Mouse (Mus musculus) midbrain, embryonic 10.5 days (tissue): ENCODE measurements around the gene Supt6. TPM values are rescaled to one million over a fixed set of nuclear protein-coding genes. Genes with fewer than 3 reads are reported as not detected.
"Not testable (repeated sequence)": the region's sequence is repeated elsewhere in the genome, so short reads cannot be mapped to it uniquely, and the experiment has no call there.

Source experiments
- DNase-seq: peaks from one replicate; pipeline ENCODE4 v3.0.0-alpha.2; 2017; ENCODE audit warnings: low spot score
- H3K27ac ChIP-seq: fragments of 300-500 bp; sonication (generic); replicated peaks from 2 replicates; pipeline ENCODE4 v1.5.1; 2016; ENCODE audit warnings: mild to moderate bottlenecking
- H3K27me3 ChIP-seq: fragments of 300-500 bp; sonication (generic); 2 replicates; pipeline ENCODE4 v1.6.1; 2016; ENCODE audit warnings: low read depth, mild to moderate bottlenecking; ENCODE audit not compliant: poor library complexity, severe bottlenecking
- H3K36me3 ChIP-seq: fragments of 300-500 bp; sonication (generic); 2 replicates; pipeline ENCODE4 v1.6.1; 2016; ENCODE audit warnings: mild to moderate bottlenecking, moderate library complexity
- H3K4me1 ChIP-seq: fragments of 300-500 bp; sonication (generic); 2 replicates; pipeline ENCODE4 v1.6.1; 2016
- H3K4me3 ChIP-seq: fragments of 300-500 bp; sonication (generic); 2 replicates; pipeline ENCODE4 v1.5.1; 2016; ENCODE audit warnings: mild to moderate bottlenecking, moderate library complexity
- H3K9me3 ChIP-seq: fragments of 300-500 bp; sonication (generic); replicated peaks from 2 replicates; pipeline ENCODE4 v1.6.1; 2016; ENCODE audit warnings: mild to moderate bottlenecking
- WGBS: fragments of 180-500 bp; shearing (Covaris S2); methylation state at CpG from one replicate; pipeline ENCODE4 v1.1.7; 2016; 5-methylcytosine and 5-hydroxymethylcytosine counted together
- polyA plus RNA-seq: library from polyadenylated mRNA; unstranded; fragments of >200 nt; fragmentation: Nextera tagmentation; extraction: Ambion mirVana; gene quantifications from 2 replicates; pipeline ENCODE4 v1.2.1, GENCODE M21; 2016

Supt6 gene
- polyA plus RNA-seq, 1 experiment from 2014 or later = 31.9 TPM

- H3K4me1 ChIP-seq = peaks cover 36% of the 10 kb centered on the region
- WGBS = under 1% methylated on average over 80 of the region's 80 CpGs
Observed at GRCm38 (mm10) chr11:78188331-78189233, 57.2 kb downstream of the Supt6 start, which contains the start of gene Rab34. TSS of gene Rab34 (plus strand) at chr11:78188430.

GRCm38 (mm10) chr11:78184702-78185101 lies 61.1 kb downstream of the Supt6 start:
- DNase-seq, H3K27me3 ChIP-seq, H3K27ac ChIP-seq, H3K4me3 ChIP-seq, H3K9me3 ChIP-seq: not testable (repeated sequence)
- H3K4me1 ChIP-seq = peaks cover 56% of the 10 kb centered on the region
- 94% methylated on average over 6 of the region's 6 CpGs for WGBS
- peaks cover 29% of the 10 kb centered on the region for H3K36me3 ChIP-seq

More at GRCm38 (mm10) chr11:78188331-78189233, 57.2 kb downstream of the Supt6 start, which contains the start of gene Rab34:
- Histone ChIP-seq H3K27ac (peak within 1 kb of the TSS; percentile 99), H3K4me3 (peak within 1 kb of the TSS; percentile 82), H3K27me3 (no peaks in the 10 kb centered on the region; the same call in 1 of the 2 replicates), H3K9me3 (no peaks in the 10 kb centered on the region), H3K36me3 (peaks cover 32% of the 10 kb centered on the region)
- DNase-seq = peak; percentile 90

GRCm38 (mm10) chr11:78183884-78184514 lies 61.8 kb downstream of the Supt6 start:
- peak overlapping the region; percentile 96 for H3K27ac ChIP-seq
- no peaks in the 10 kb centered on the region for H3K27me3 ChIP-seq
- no peak for DNase-seq
- peaks cover 36% of the 10 kb centered on the region for H3K36me3 ChIP-seq
- peak overlapping the region; percentile 85 for H3K4me3 ChIP-seq
- WGBS = 58% methylated on average over 10 of the region's 10 CpGs
- H3K9me3 ChIP-seq = no peaks in the 10 kb centered on the region
- peaks cover 56% of the 10 kb centered on the region for H3K4me1 ChIP-seq

GRCm38 (mm10) chr11:78182961-78183844 lies 62.6 kb downstream of the Supt6 start, which contains the start of gene Rpl23a:
TSS of gene Rpl23a (minus strand) at chr11:78183584.
- H3K9me3 ChIP-seq = no peaks in the 10 kb centered on the region
- peak within 1 kb of the TSS; percentile 96 for H3K27ac ChIP-seq
- DNase-seq = peak; percentile 90
- H3K4me1 ChIP-seq = peaks cover 56% of the 10 kb centered on the region
- under 1% methylated on average over 38 of the region's 38 CpGs for WGBS
- H3K4me3 ChIP-seq = peak within 1 kb of the TSS; percentile 85
- no peaks in the 10 kb centered on the region for H3K27me3 ChIP-seq
- H3K36me3 ChIP-seq = peaks cover 37% of the 10 kb centered on the region

- H3K36me3 ChIP-seq = peaks cover 37% of the 10 kb centered on the region
- no peak for DNase-seq
- 9% methylated on average over 7 of the region's 7 CpGs for WGBS
- peak overlapping the region; percentile 96 for H3K27ac ChIP-seq
- H3K27me3 ChIP-seq = no peaks in the 10 kb centered on the region
- H3K4me1 ChIP-seq = peaks cover 56% of the 10 kb centered on the region
- peak overlapping the region; percentile 85 for H3K4me3 ChIP-seq
- no peaks in the 10 kb centered on the region for H3K9me3 ChIP-seq
Observed at GRCm38 (mm10) chr11:78182450-78182849, 63.3 kb downstream of the Supt6 start.

GRCm38 (mm10) chr11:78181830-78182357 lies 63.9 kb downstream of the Supt6 start:
- no peaks in the 10 kb centered on the region for H3K27me3 ChIP-seq
- 58% methylated on average over 2 of the region's 2 CpGs for WGBS
- DNase-seq = no peak
- peaks cover 37% of the 10 kb centered on the region for H3K36me3 ChIP-seq
- H3K9me3 ChIP-seq = no peaks in the 10 kb centered on the region
- H3K27ac ChIP-seq = 0 out of 2 replicates have a peak overlapping the region, but pooled peaks have one; percentile 96
- peaks cover 62% of the 10 kb centered on the region for H3K4me1 ChIP-seq
- peak overlapping the region; percentile 85 for H3K4me3 ChIP-seq

GRCm38 (mm10) chr11:78180081-78180761 lies 65.6 kb downstream of the Supt6 start:
- Histone ChIP-seq H3K4me1 (peaks cover 73% of the 10 kb centered on the region), H3K36me3 (peaks cover 37% of the 10 kb centered on the region), H3K27ac (no peak overlapping the region), H3K27me3 (no peaks in the 10 kb centered on the region), H3K4me3 (peak overlapping the region; percentile 73), H3K9me3 (no peaks in the 10 kb centered on the region)
- WGBS = 81% methylated on average over 6 of the region's 6 CpGs
- no peak for DNase-seq

- DNase-seq = no peak
- no peaks in the 10 kb centered on the region for H3K27me3 ChIP-seq
- peaks cover 37% of the 10 kb centered on the region for H3K36me3 ChIP-seq
- H3K9me3 ChIP-seq = no peaks in the 10 kb centered on the region
- 34% methylated on average over 8 of the region's 8 CpGs for WGBS
- H3K4me3 ChIP-seq = peak overlapping the region; percentile 73
- H3K27ac ChIP-seq = peak overlapping the region; percentile 92
- peaks cover 73% of the 10 kb centered on the region for H3K4me1 ChIP-seq
Observed at GRCm38 (mm10) chr11:78179438-78179999, 66.3 kb downstream of the Supt6 start.

- peak overlapping the region; percentile 73 for H3K4me3 ChIP-seq
Observed at GRCm38 (mm10) chr11:78178859-78179437, 66.8 kb downstream of the Supt6 start.

GRCm38 (mm10) chr11:78177903-78178858 lies 67.6 kb downstream of the Supt6 start:
- H3K4me3 ChIP-seq = peak overlapping the region; percentile 73
- H3K36me3 ChIP-seq = peaks cover 37% of the 10 kb centered on the region
- H3K27me3 ChIP-seq = no peaks in the 10 kb centered on the region
- peak; percentile 96 for DNase-seq
- WGBS = under 1% methylated on average over 84 of the region's 84 CpGs
- H3K9me3 ChIP-seq = no peaks in the 10 kb centered on the region
- peak overlapping the region; percentile 92 for H3K27ac ChIP-seq
- peaks cover 69% of the 10 kb centered on the region for H3K4me1 ChIP-seq

More at GRCm38 (mm10) chr11:78178859-78179437, 66.8 kb downstream of the Supt6 start:
- peaks cover 72% of the 10 kb centered on the region for H3K4me1 ChIP-seq
- 1% methylated on average over 29 of the region's 29 CpGs for WGBS
- H3K9me3 ChIP-seq = no peaks in the 10 kb centered on the region
- no peaks in the 10 kb centered on the region for H3K27me3 ChIP-seq
- peak; percentile 59 for DNase-seq
- H3K27ac ChIP-seq = peak overlapping the region; percentile 92
- H3K36me3 ChIP-seq = peaks cover 37% of the 10 kb centered on the region
